Mouse (Mus musculus) kidney, embryonic 16.5 days (tissue): ENCODE measurements at regions not wholly inside any gene's neighbourhood (a gene's known extent, or its start where the extent isn't known, plus 50 kb on each side); places are given as distances from the start of the nearest gene placed in this dataset.

Experiments used
- ATAC-seq: fragments of 200-750 bp; cut with Nextera tagmentation; 2 replicates; pipeline ENCODE4 v1.8.0; 2017; ENCODE audit warnings: moderate TSS enrichment; ENCODE audit not compliant: low FRiP score, low TSS enrichment
- H3K27ac ChIP-seq: fragments of 300-500 bp; sonication (generic); 2 replicates; pipeline ENCODE4 v1.5.1; 2014; ENCODE audit warnings: low read length
- H3K27me3 ChIP-seq: fragments of 300-500 bp; sonication (generic); 2 replicates; pipeline ENCODE4 v1.6.1; 2014; ENCODE audit warnings: low read length, control low read depth, mixed read lengths; ENCODE audit not compliant: insufficient read depth
- H3K36me3 ChIP-seq: fragments of 300-500 bp; sonication (generic); 2 replicates; pipeline ENCODE4 v1.6.1; 2014; ENCODE audit warnings: low read length, control low read depth, mixed read lengths; ENCODE audit not compliant: insufficient read depth
- H3K4me1 ChIP-seq: fragments of 300-500 bp; sonication (generic); 2 replicates; pipeline ENCODE4 v1.6.1; 2014; ENCODE audit warnings: low read length, control low read depth, mixed read lengths; ENCODE audit not compliant: insufficient read depth
- H3K4me2 ChIP-seq: fragments of 300-500 bp; sonication (generic); replicated peaks from 2 replicates; pipeline ENCODE4 v1.6.1; 2014; ENCODE audit warnings: low read depth, low read length
- H3K4me3 ChIP-seq: fragments of 300-500 bp; sonication (generic); 2 replicates; pipeline ENCODE4 v1.5.1; 2014; ENCODE audit warnings: mild to moderate bottlenecking, low read length
- H3K9ac ChIP-seq: fragments of 300-500 bp; sonication (generic); replicated peaks from 2 replicates; pipeline ENCODE4 v1.6.1; 2014; ENCODE audit warnings: low read length
- H3K9me3 ChIP-seq: fragments of 300-500 bp; sonication (generic); 2 replicates; pipeline ENCODE4 v1.6.1; 2016; ENCODE audit warnings: low read length, control low read depth
- WGBS: fragments of 180-500 bp; shearing (Covaris S2); extraction: QIAGEN DNeasy Blood & Tissue Kit; methylation state at CpG from one replicate; pipeline ENCODE4 v1.1.7; 2014; 5-methylcytosine and 5-hydroxymethylcytosine counted together

DNA sequence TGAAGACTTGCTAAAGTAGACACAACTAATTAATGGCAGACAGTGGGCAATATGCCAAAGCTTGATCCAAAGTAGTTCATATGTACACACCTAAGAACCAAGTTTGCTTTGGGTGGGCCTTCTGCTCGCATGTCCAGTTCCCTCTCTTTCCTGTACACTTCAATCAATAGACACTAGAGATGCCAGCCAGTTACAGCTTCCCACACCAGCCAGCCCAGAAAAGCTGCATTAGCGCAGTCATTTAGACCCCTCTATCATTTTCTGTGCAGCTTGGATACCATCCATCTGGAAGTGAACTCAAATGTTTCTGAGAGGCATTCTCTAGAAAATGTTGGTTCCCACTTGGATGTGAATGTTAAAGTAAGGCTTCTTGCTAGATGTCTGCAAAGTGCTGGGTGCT, 179.7 kb downstream of the 1190002N15Rik start:
- no peaks in the 10 kb centered on the region for H3K27me3 ChIP-seq
- H3K9ac ChIP-seq: no peak overlapping the region
- no peak overlapping the region for H3K4me2 ChIP-seq
- no peaks in the 10 kb centered on the region for H3K4me1 ChIP-seq
- no peak for ATAC-seq
- H3K9me3 ChIP-seq: no peaks in the 10 kb centered on the region
- H3K36me3 ChIP-seq: no peaks in the 10 kb centered on the region
- 84% methylated on average over 2 of the region's 2 CpGs for WGBS
- no peak overlapping the region for H3K27ac ChIP-seq
- H3K4me3 ChIP-seq: no peak overlapping the region

DNA sequence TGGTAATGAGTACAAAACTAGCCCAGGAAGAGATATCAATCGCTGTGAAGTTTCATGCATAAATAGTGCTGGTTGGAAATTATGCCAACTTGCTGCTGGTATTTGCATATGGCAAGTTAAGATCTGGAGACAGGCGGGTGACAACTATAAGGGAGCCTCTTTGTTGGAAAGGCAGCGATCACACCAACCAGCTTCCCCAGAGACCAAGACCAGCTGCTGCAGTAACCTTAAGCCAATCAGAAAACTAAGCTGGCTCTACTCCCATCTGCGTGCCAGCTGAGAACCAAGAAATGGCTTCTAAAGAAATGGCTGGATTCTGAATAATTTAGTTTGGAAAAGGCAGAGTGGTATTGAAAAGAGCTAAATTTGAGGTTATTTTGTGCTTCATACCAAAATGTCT, 195.9 kb downstream of the 1190002N15Rik start:
- H3K27ac ChIP-seq: no peak overlapping the region
- no peak overlapping the region for H3K4me2 ChIP-seq
- 87% methylated on average over 4 of the region's 4 CpGs for WGBS
- no peaks in the 10 kb centered on the region for H3K27me3 ChIP-seq
- no peaks in the 10 kb centered on the region for H3K36me3 ChIP-seq
- ATAC-seq: no peak
- no peak overlapping the region for H3K4me3 ChIP-seq
- H3K4me1 ChIP-seq: no peaks in the 10 kb centered on the region
- H3K9me3 ChIP-seq: no peaks in the 10 kb centered on the region
- no peak overlapping the region for H3K9ac ChIP-seq

DNA sequence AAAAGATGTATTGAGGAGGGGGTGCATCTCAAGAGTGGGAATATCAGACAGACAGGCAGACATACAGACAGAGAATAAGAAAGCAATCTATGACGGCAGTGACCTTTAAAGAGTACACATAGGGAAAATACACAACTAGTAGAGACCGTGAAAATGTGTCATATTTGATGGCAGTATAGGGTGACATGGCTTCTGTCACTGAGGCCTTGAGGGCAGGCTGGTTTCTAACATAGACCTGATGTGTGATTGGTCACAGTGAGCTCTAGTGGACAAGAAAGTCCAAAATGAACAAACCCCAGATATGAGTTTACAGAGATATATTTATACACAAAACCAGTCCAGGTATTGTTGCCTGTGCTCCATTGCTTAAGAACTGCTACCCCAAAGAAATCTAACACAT, 196.3 kb downstream of the 1190002N15Rik start:
- Histone ChIP-seq H3K27me3 (no peaks in the 10 kb centered on the region), H3K4me2 (no peak overlapping the region), H3K4me3 (no peak overlapping the region), H3K27ac (no peak overlapping the region), H3K36me3 (no peaks in the 10 kb centered on the region), H3K9ac (no peak overlapping the region), H3K4me1 (no peaks in the 10 kb centered on the region), H3K9me3 (no peaks in the 10 kb centered on the region)
- ATAC-seq: no peak
- 95% methylated on average over 2 of the region's 2 CpGs for WGBS

DNA sequence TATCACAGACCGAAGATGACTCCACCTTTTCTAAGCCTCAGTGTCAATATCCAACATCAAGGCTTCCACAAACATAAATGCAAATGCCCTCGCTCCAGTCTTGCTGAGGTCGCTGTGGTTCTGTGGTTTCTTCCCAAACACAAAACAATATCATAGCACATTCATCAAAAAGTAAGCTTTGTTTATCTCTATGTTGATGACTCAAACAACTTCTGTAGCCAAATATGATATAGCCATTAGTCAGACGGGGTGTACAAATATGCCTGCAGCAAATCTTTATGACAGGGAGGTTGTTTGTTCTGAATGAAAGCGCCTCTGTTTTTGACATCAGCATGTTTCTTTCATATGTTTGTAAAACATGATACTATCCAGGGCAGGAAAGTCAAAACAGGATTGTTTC, 204.4 kb downstream of the 1190002N15Rik start:
- no peaks in the 10 kb centered on the region for H3K36me3 ChIP-seq
- H3K9ac ChIP-seq: no peak overlapping the region
- ATAC-seq: no peak
- H3K27ac ChIP-seq: no peak overlapping the region
- H3K4me3 ChIP-seq: no peak overlapping the region
- H3K4me2 ChIP-seq: no peak overlapping the region
- 83% methylated on average over 5 of the region's 5 CpGs for WGBS
- no peaks in the 10 kb centered on the region for H3K9me3 ChIP-seq
- H3K27me3 ChIP-seq: no peaks in the 10 kb centered on the region
- no peaks in the 10 kb centered on the region for H3K4me1 ChIP-seq

DNA sequence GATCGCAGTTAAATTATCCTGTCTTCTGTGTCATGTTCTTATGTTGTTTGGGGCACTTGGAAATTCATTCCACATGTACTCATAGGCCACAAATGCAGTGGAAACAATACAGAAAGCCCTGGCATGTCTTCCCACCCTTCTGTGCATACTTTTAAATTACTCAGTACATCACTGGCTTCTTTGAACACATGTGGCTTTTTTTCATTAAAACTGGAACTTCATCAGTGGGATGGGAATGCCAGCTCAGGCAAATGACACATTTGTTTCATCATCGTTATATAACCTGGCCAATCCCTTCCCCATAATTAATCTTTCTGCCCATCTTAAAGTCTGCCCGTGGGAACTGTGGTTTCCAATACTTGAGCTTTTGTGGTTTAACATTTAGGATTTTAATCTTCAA, 214.9 kb downstream of the 1190002N15Rik start:
- Histone ChIP-seq H3K4me3 (no peak overlapping the region), H3K36me3 (no peaks in the 10 kb centered on the region), H3K27me3 (no peaks in the 10 kb centered on the region), H3K4me1 (no peaks in the 10 kb centered on the region), H3K4me2 (no peak overlapping the region), H3K9ac (no peak overlapping the region), H3K27ac (no peak overlapping the region), H3K9me3 (no peaks in the 10 kb centered on the region)
- WGBS: 80% methylated on average over 3 of the region's 3 CpGs
- no peak for ATAC-seq

DNA sequence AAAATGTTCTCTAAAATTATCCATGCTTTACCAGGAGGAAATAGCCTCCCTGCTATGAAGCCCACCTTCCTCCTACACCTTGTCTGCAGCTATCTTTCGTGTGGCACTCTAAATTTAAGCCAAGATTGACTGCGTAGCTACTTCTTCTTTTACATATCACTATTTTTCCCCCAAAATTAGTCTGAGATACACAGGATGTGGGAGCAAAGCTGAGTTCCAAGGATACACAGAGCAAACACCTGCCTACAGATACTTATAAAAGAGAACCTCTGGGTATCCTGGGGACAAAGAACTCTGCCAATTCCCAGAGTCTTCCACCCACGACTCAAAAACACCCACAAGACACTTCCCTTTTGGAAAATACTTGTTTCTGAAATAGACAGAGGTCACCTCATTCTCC, 235.3 kb downstream of the 1190002N15Rik start:
- Histone ChIP-seq H3K36me3 (no peaks in the 10 kb centered on the region), H3K27ac (no peak overlapping the region), H3K27me3 (no peaks in the 10 kb centered on the region), H3K9me3 (no peaks in the 10 kb centered on the region), H3K4me1 (no peaks in the 10 kb centered on the region), H3K9ac (no peak overlapping the region), H3K4me2 (no peak overlapping the region), H3K4me3 (no peak overlapping the region)
- ATAC-seq: no peak
- WGBS: 82% methylated on average over 3 of the region's 3 CpGs

DNA sequence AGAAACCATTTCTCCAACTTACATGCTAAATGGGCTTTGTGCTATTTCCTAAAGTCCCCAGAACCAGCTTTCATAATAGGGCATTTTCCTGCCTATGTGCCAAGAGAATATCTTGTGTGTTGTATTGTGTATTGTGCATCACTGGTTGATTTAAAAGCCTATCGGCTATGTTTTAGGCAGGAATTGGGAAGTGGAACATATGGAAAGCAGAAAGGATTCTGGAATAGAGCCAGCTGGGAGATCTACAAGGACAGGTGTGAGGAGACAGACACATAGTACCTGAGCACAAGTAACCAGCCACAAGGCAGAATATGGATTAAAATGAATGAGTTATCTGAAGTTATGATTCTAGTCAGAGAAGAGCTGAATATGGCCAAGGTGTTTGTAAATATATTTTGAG, 236.0 kb downstream of the 1190002N15Rik start:
- 91% methylated on average over 1 of the region's 1 CpGs for WGBS
- Histone ChIP-seq H3K27ac (no peak overlapping the region), H3K4me2 (no peak overlapping the region), H3K27me3 (no peaks in the 10 kb centered on the region), H3K4me1 (no peaks in the 10 kb centered on the region), H3K36me3 (no peaks in the 10 kb centered on the region), H3K9ac (no peak overlapping the region), H3K4me3 (no peak overlapping the region), H3K9me3 (no peaks in the 10 kb centered on the region)
- no peak for ATAC-seq

DNA sequence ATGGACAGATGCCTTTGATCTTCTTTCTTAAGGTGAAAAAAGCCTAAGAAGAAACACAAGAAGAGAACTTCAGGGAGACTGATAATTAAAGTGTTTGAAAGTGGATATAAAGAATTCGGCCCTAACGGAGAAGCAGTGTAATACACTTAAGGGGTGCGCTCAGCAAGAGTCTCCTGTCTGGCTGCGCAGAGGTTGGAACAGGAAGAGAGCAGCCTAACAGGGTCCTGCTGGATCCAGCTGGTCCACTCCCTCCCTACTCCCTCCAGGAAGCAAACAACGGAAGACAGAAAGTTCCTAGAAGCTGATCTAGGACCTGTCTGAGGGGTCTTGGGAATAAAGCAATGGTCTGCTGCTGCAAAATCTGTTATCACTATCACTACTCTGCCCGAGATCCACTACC, 242.4 kb downstream of the 1190002N15Rik start:
- Histone ChIP-seq H3K4me3 (no peak overlapping the region), H3K4me1 (no peaks in the 10 kb centered on the region), H3K36me3 (no peaks in the 10 kb centered on the region), H3K27me3 (no peaks in the 10 kb centered on the region), H3K27ac (no peak overlapping the region), H3K9ac (no peak overlapping the region), H3K9me3 (no peaks in the 10 kb centered on the region), H3K4me2 (no peak overlapping the region)
- no peak for ATAC-seq
- WGBS: 79% methylated on average over 6 of the region's 6 CpGs

DNA sequence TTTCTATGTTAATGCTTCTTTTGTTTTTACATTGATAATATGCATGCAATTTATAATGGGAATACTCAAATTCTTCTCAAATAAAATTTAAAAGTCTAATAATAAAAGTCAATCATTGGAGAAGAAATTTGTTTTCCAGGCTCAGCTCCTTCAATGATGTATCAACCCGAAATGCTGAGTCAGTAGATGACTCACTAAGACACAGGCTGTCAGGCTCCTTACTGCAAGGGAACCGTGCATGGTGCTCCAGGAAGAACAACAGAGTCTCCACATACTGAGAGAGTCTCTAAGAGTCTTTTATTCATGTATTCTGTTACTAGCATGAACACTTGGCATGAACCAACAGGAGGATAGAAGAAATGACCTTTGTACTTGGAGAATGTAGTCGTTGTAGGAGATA, 245.7 kb downstream of the 1190002N15Rik start:
- Histone ChIP-seq H3K27ac (no peak overlapping the region), H3K4me1 (no peaks in the 10 kb centered on the region), H3K4me2 (no peak overlapping the region), H3K27me3 (no peaks in the 10 kb centered on the region), H3K9me3 (no peaks in the 10 kb centered on the region), H3K36me3 (no peaks in the 10 kb centered on the region), H3K4me3 (no peak overlapping the region), H3K9ac (no peak overlapping the region)
- WGBS: 77% methylated on average over 3 of the region's 3 CpGs
- no peak for ATAC-seq

DNA sequence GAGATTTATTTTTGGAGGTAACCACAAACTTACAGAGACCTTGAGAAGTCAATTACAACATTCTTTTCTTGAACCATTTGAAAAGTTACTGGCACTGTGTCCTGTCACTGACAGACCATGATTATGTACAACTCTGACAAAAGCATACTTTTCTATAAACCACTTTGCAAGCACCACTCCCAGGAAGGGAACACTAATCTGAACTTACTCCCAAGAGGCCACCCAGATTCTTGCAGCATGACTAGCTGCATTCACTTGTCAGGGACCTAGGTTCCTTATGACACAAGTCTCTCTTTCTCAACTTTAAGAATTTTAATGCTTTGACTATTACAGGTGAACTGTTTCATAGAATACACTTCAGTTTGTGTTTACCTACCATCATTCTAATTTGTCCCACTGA, 248.3 kb downstream of the 1190002N15Rik start:
- no peak overlapping the region for H3K27ac ChIP-seq
- H3K9ac ChIP-seq: no peak overlapping the region
- H3K4me1 ChIP-seq: no peaks in the 10 kb centered on the region
- H3K4me2 ChIP-seq: no peak overlapping the region
- no peak for ATAC-seq
- H3K4me3 ChIP-seq: no peak overlapping the region
- no peaks in the 10 kb centered on the region for H3K36me3 ChIP-seq
- no peaks in the 10 kb centered on the region for H3K9me3 ChIP-seq
- no peaks in the 10 kb centered on the region for H3K27me3 ChIP-seq

DNA sequence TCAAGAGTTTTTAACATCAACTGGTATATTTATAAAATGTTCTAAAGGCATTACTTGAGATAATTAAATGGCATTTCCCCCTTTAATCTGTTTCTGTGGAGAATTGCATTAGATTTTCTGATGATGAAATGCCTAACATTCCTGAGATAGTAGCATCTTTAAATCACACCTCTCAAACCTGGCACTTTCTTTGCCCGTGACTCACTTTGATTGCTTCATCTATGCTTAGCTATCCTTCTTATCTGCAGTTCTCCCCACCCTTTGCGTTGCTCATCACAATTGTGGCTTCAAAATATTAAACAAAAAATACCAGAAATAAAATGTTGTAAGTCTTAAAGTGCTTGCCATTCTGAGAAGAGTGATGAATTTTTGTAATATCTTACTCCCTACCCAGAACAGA, 250.3 kb downstream of the 1190002N15Rik start:
- Histone ChIP-seq H3K4me3 (no peak overlapping the region), H3K27ac (no peak overlapping the region), H3K36me3 (no peaks in the 10 kb centered on the region), H3K4me2 (no peak overlapping the region), H3K9me3 (no peaks in the 10 kb centered on the region), H3K9ac (no peak overlapping the region), H3K27me3 (no peaks in the 10 kb centered on the region), H3K4me1 (no peaks in the 10 kb centered on the region)
- WGBS: 77% methylated on average over 2 of the region's 2 CpGs
- no peak for ATAC-seq
